Mouse (Mus musculus) midbrain, embryonic 12.5 days (tissue): ENCODE measurements around the gene Grik2. TPM values are rescaled to one million over a fixed set of nuclear protein-coding genes. Genes with fewer than 3 reads are reported as not detected.
A peak's percentile ranks its signal among the peaks of the same experiment; 100 is the strongest.
"Not testable (repeated sequence)": the region's sequence is repeated elsewhere in the genome, so short reads cannot be mapped to it uniquely, and the experiment has no call there.

ENCODE experiments used
- ATAC-seq: fragments of 200-750 bp; cut with Nextera tagmentation; 2 replicates; pipeline ENCODE4 v1.8.0; 2017; ENCODE audit warnings: low read depth, moderate TSS enrichment, moderate library complexity; ENCODE audit not compliant: low FRiP score
- H3K27ac ChIP-seq: fragments of 300-500 bp; sonication (generic); replicated peaks from 2 replicates; pipeline ENCODE4 v1.5.1; 2016; ENCODE audit warnings: mild to moderate bottlenecking
- H3K27me3 ChIP-seq: fragments of 300-500 bp; sonication (generic); 2 replicates; pipeline ENCODE4 v1.6.1; 2016; ENCODE audit warnings: mild to moderate bottlenecking
- H3K36me3 ChIP-seq: fragments of 300-500 bp; sonication (generic); 2 replicates; pipeline ENCODE4 v1.6.1; 2016
- H3K4me1 ChIP-seq: fragments of 300-500 bp; sonication (generic); 2 replicates; pipeline ENCODE4 v1.6.1; 2016
- H3K4me2 ChIP-seq: fragments of 300-500 bp; sonication (generic); replicated peaks from 2 replicates; pipeline ENCODE4 v1.6.1; 2016; ENCODE audit warnings: mild to moderate bottlenecking, moderate library complexity
- H3K4me3 ChIP-seq: fragments of 300-500 bp; sonication (generic); 2 replicates; pipeline ENCODE4 v1.5.1; 2016; ENCODE audit warnings: mild to moderate bottlenecking
- H3K9ac ChIP-seq: fragments of 300-500 bp; sonication (generic); replicated peaks from 2 replicates; pipeline ENCODE4 v1.6.1; 2016; ENCODE audit warnings: mild to moderate bottlenecking, moderate library complexity
- H3K9me3 ChIP-seq: fragments of 300-500 bp; sonication (generic); 2 replicates; pipeline ENCODE4 v1.6.1; 2016; ENCODE audit warnings: mild to moderate bottlenecking
- WGBS: fragments of 180-500 bp; shearing (Covaris S2); methylation state at CpG from one replicate; pipeline ENCODE4 v1.1.7; 2016; 5-methylcytosine and 5-hydroxymethylcytosine counted together
- polyA plus RNA-seq: library from polyadenylated mRNA; unstranded; fragments of >200 nt; fragmentation: Nextera tagmentation; extraction: Ambion mirVana; gene quantifications from 2 replicates; pipeline ENCODE4 v1.2.1, GENCODE M21; 2016

Grik2 gene
- polyA plus RNA-seq, 1 experiment from 2014 or later, result 20.2 TPM

- Histone ChIP-seq H3K27me3 (no peaks in the 10 kb centered on the region), H3K36me3 (no peaks in the 10 kb centered on the region), H3K9ac (no peak overlapping the region), H3K4me3 (no peak overlapping the region), H3K27ac (no peak overlapping the region), H3K4me1 (no peaks in the 10 kb centered on the region), H3K4me2 (no peak overlapping the region), H3K9me3 (no peaks in the 10 kb centered on the region)
- ATAC-seq, result no peak
Measured at GRCm38 (mm10) chr10:49453535-49453934, 335.0 kb downstream of the Grik2 start.

GRCm38 (mm10) chr10:49441369-49441768 is 347.2 kb downstream of the Grik2 start:
- no peak overlapping the region for H3K4me3 ChIP-seq
- no peak overlapping the region for H3K27ac ChIP-seq
- H3K4me1 ChIP-seq, result peaks cover 4% of the 10 kb centered on the region; the same call in 1 of the 2 replicates
- H3K27me3 ChIP-seq, result no peaks in the 10 kb centered on the region
- H3K4me2 ChIP-seq, result no peak overlapping the region
- 0 out of 2 replicates have a peak, but pooled peaks have one; percentile 19 for ATAC-seq
- H3K9ac ChIP-seq, result no peak overlapping the region
- no peaks in the 10 kb centered on the region for H3K36me3 ChIP-seq
- H3K9me3 ChIP-seq, result no peaks in the 10 kb centered on the region
- WGBS, result 87% methylated on average over 1 of the region's 1 CpGs

- H3K27me3 ChIP-seq, result no peaks in the 10 kb centered on the region
- WGBS, result 55% methylated on average over 2 of the region's 2 CpGs
- H3K27ac ChIP-seq, result no peak overlapping the region
- H3K36me3 ChIP-seq, result no peaks in the 10 kb centered on the region
- no peak overlapping the region for H3K9ac ChIP-seq
- no peaks in the 10 kb centered on the region for H3K9me3 ChIP-seq
- ATAC-seq, result no peak
- no peak overlapping the region for H3K4me2 ChIP-seq
- H3K4me3 ChIP-seq, result no peak overlapping the region
- H3K4me1 ChIP-seq, result peaks cover 4% of the 10 kb centered on the region; the same call in 1 of the 2 replicates
Measured at GRCm38 (mm10) chr10:49437057-49437456, 351.5 kb downstream of the Grik2 start.

DNA sequence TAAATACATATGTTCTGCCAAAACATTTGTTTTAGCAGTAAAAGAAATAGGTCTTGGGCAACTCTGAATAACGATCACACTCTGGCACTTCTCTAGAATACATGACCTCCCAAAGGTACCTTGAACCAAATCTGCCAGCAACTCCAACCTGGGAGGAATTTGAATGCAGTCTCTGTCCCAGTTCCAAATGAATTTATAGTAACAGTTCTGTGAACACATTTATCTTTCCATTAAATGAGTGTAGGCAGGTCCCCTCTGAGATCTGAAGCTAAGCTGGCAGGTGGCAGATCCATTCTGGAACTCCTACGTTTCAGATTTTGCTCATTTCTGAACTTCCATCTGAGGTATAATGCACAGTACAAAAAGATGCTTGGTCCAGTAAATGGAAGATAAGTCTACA is 352.3 kb downstream of the Grik2 start:
- H3K4me3 ChIP-seq, result no peak overlapping the region
- WGBS, result 91% methylated on average over 2 of the region's 2 CpGs

DNA sequence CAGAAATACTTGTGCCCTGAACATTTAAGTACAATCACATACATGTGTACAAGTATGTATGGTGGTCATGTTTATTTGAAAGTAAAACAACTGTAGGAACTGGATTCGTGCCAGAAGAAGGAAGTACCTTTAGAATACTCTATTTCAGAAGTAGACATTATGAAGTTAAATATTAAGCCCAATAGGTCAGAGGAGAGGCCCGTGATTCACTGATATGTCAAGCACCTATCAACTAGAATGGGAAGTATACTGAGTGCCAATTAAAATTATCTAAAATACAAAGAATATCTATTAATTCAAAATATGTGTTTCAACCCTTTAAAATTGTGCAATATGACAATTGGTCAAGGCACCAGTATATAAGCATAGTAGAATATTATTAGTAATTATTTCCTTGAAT is 355.7 kb downstream of the Grik2 start:
- Histone ChIP-seq H3K4me1 (peaks cover 4% of the 10 kb centered on the region; the same call in 1 of the 2 replicates), H3K4me3 (no peak overlapping the region), H3K9ac (no peak overlapping the region), H3K36me3 (no peaks in the 10 kb centered on the region), H3K9me3 (no peaks in the 10 kb centered on the region), H3K4me2 (no peak overlapping the region), H3K27ac (no peak overlapping the region), H3K27me3 (no peaks in the 10 kb centered on the region)
- ATAC-seq, result no peak
- WGBS, result 82% methylated on average over 2 of the region's 2 CpGs

More for the DNA sequence above, 352.3 kb downstream of the Grik2 start:
- H3K4me2 ChIP-seq, result no peak overlapping the region
- ATAC-seq, result no peak
- H3K27ac ChIP-seq, result no peak overlapping the region
- H3K9ac ChIP-seq, result no peak overlapping the region
- peaks cover 4% of the 10 kb centered on the region; the same call in 1 of the 2 replicates for H3K4me1 ChIP-seq
- H3K9me3 ChIP-seq, result no peaks in the 10 kb centered on the region
- no peaks in the 10 kb centered on the region for H3K36me3 ChIP-seq
- no peaks in the 10 kb centered on the region for H3K27me3 ChIP-seq

DNA sequence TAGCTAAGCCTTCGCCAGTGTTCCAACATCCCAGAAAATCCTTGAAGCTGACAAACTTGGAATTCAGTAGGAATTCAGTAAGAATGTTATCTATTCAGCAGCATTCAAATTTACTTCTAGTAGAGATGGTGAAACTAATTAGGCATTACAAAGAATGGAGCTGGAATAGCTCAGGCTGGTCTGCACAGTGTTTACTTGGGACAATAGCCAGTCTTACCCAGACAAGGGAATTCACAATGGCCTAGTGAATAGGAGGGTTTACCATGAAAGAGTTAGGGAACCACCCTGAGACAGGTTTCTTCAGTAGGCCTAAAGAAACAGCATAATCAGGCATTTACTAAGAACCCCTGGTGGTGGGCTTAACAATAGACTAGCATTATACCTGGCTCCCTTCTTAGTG is 371.4 kb downstream of the Grik2 start:
- not testable (repeated sequence) for H3K4me3 ChIP-seq, H3K4me1 ChIP-seq, H3K9me3 ChIP-seq, H3K4me2 ChIP-seq, ATAC-seq, H3K27me3 ChIP-seq, H3K9ac ChIP-seq, H3K36me3 ChIP-seq, H3K27ac ChIP-seq
- 29% methylated on average over 1 of the region's 1 CpGs for WGBS

DNA sequence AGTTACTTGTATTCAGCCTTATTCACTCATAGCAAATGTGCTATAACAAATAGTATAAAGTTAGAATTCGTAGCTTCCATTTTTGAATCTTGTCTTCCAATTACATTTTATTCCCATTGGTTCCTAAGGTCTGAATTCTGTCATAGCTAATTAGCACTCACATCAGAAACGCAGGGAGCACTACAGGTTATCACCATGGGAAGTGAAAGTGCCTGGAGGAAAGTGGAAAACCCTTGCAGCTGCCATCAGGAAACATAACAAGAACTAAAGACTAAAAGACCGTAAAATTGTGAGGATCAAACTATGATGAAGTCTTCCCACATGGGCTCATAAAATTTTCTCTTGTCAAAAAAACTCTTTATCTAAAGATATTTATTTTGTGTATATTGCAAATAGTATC is 405.6 kb downstream of the Grik2 start:
- WGBS, result 67% methylated on average over 3 of the region's 3 CpGs
- no peaks in the 10 kb centered on the region for H3K27me3 ChIP-seq
- no peak for ATAC-seq
- no peak overlapping the region for H3K9ac ChIP-seq
- H3K4me1 ChIP-seq, result no peaks in the 10 kb centered on the region
- no peak overlapping the region for H3K4me2 ChIP-seq
- no peak overlapping the region for H3K27ac ChIP-seq
- no peaks in the 10 kb centered on the region for H3K36me3 ChIP-seq
- no peak overlapping the region for H3K4me3 ChIP-seq
- H3K9me3 ChIP-seq, result no peaks in the 10 kb centered on the region

GRCm38 (mm10) chr10:49381852-49382251 is 406.7 kb downstream of the Grik2 start:
- Histone ChIP-seq H3K4me1 (no peaks in the 10 kb centered on the region), H3K36me3 (no peaks in the 10 kb centered on the region), H3K9ac (no peak overlapping the region), H3K4me3 (no peak overlapping the region), H3K4me2 (no peak overlapping the region), H3K27me3 (no peaks in the 10 kb centered on the region), H3K9me3 (no peaks in the 10 kb centered on the region), H3K27ac (no peak overlapping the region)
- WGBS, result 75% methylated on average over 2 of the region's 2 CpGs
- no peak for ATAC-seq

- Histone ChIP-seq H3K4me1 (no peaks in the 10 kb centered on the region), H3K9me3 (no peaks in the 10 kb centered on the region), H3K27me3 (no peaks in the 10 kb centered on the region), H3K27ac (no peak overlapping the region), H3K36me3 (no peaks in the 10 kb centered on the region), H3K9ac (no peak overlapping the region), H3K4me2 (no peak overlapping the region), H3K4me3 (no peak overlapping the region)
- no peak for ATAC-seq
- WGBS, result 96% methylated on average over 2 of the region's 2 CpGs
Measured at GRCm38 (mm10) chr10:49368601-49369000, 420.0 kb downstream of the Grik2 start.

- no peaks in the 10 kb centered on the region for H3K36me3 ChIP-seq
- H3K27me3 ChIP-seq, result no peaks in the 10 kb centered on the region
- no peak overlapping the region for H3K27ac ChIP-seq
- H3K9ac ChIP-seq, result no peak overlapping the region
- no peak overlapping the region for H3K4me3 ChIP-seq
- ATAC-seq, result peak; percentile 65; the same call in 1 of the 2 replicates
- no peak overlapping the region for H3K4me2 ChIP-seq
- no peaks in the 10 kb centered on the region for H3K9me3 ChIP-seq
- H3K4me1 ChIP-seq, result no peaks in the 10 kb centered on the region
Measured at GRCm38 (mm10) chr10:49365262-49365661, 423.3 kb downstream of the Grik2 start.

- no peak overlapping the region for H3K27ac ChIP-seq
- no peaks in the 10 kb centered on the region for H3K36me3 ChIP-seq
- ATAC-seq, result peak; percentile 94
- no peak overlapping the region for H3K4me2 ChIP-seq
- H3K9me3 ChIP-seq, result no peaks in the 10 kb centered on the region
- no peak overlapping the region for H3K9ac ChIP-seq
- no peak overlapping the region for H3K4me3 ChIP-seq
- 0 out of 2 replicates have a peak, but pooled peaks cover 2% of the 10 kb centered on the region for H3K4me1 ChIP-seq
- no peaks in the 10 kb centered on the region for H3K27me3 ChIP-seq
Measured at GRCm38 (mm10) chr10:49322413-49322812, 466.2 kb downstream of the Grik2 start.

DNA sequence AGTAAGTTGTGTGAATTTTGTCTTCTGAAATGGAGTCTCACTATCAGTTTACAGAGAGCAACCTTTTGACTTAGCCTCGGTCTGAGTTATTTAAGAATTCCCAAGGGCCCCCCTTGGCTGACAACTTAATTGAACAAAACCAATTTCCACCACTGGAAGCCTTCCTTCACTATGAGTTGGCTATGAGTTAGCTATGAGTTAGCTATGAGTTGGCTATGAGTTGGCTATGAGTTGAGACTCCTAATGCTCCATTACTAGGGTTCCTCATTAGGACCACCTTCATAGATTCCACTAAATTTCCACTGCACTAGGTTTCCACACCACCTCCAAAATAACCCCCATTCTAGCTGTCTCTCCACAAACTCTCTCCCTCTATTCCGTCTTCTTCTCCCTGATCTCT is 468.7 kb downstream of the Grik2 start:
- Histone ChIP-seq H3K4me2 (no peak overlapping the region), H3K9ac (no peak overlapping the region), H3K4me1 (0 out of 2 replicates have a peak, but pooled peaks cover 2% of the 10 kb centered on the region), H3K27ac (no peak overlapping the region), H3K36me3 (no peaks in the 10 kb centered on the region), H3K27me3 (no peaks in the 10 kb centered on the region), H3K4me3 (no peak overlapping the region), H3K9me3 (no peaks in the 10 kb centered on the region)
- WGBS, result 95% methylated on average over 2 of the region's 2 CpGs
- no peak for ATAC-seq

GRCm38 (mm10) chr10:49256247-49256939 is 532.2 kb downstream of the Grik2 start:
- no peaks in the 10 kb centered on the region for H3K27me3 ChIP-seq
- no peak overlapping the region for H3K9ac ChIP-seq
- H3K4me3 ChIP-seq, result no peak overlapping the region
- peak overlapping the region; percentile 88 for H3K27ac ChIP-seq
- H3K36me3 ChIP-seq, result no peaks in the 10 kb centered on the region
- WGBS, result 1% methylated on average over 2 of the region's 2 CpGs
- H3K4me2 ChIP-seq, result peak overlapping the region; percentile 34
- peak; percentile 95 for ATAC-seq
- no peaks in the 10 kb centered on the region for H3K9me3 ChIP-seq
- H3K4me1 ChIP-seq, result no peaks in the 10 kb centered on the region
